Mouse (Mus musculus): ENCODE results near the gene Epn1.

DNA sequence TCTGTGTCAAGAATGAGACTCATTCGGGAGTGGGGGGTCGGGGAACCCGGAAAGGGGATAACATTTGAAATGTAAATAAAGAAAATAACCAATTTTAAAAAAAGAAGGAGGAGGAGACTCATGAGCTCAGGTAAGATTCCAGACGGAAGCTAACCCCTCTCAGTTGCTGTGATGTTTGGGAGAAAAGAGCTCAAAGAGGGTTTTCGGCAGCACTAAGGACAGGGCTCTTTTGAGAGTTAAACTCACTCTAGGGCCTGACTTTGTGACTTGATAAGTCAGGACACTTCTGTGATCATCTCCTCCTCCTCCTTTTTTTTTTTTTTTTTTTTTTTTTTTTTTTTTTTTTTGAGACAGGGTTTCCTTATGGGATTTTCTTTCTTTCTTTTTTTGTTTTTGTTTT lies 41.1 kb upstream of the Epn1 start:
- TF ChIP-seq CTCF (IDR thresholded peaks at IDR 0.05; ENCODE audit: low read depth, low read length) (no peak), POLR2A (IDR thresholded peaks at IDR 0.05; ENCODE audit: insufficient read depth, low read length) (no peak), EP300 (IDR thresholded peaks at IDR 0.05; ENCODE audit: insufficient read depth, low read depth, low read length) (no peak)

All from ES-Bruce4 (cell line).